Mouse (Mus musculus) hindbrain, embryonic 15.5 days (tissue): ENCODE data around the gene Onecut3. TPM values are rescaled to one million over a fixed set of nuclear protein-coding genes. Genes with fewer than 3 reads are reported as not detected.

Source experiments
- ATAC-seq: fragments of 200-750 bp; cut with Nextera tagmentation; 2 replicates; pipeline ENCODE4 v1.8.0; 2017; ENCODE audit warnings: low read depth, moderate number of reproducible peaks, moderate TSS enrichment; ENCODE audit not compliant: low FRiP score
- H3K27ac ChIP-seq: fragments of 300-500 bp; sonication (generic); replicated peaks from 2 replicates; pipeline ENCODE4 v1.5.1; 2015; ENCODE audit warnings: mild to moderate bottlenecking, inconsistent platforms
- H3K27me3 ChIP-seq: fragments of 300-500 bp; sonication (generic); 2 replicates; pipeline ENCODE4 v1.6.1; 2015; ENCODE audit warnings: control low read depth, inconsistent platforms
- H3K36me3 ChIP-seq: fragments of 300-500 bp; sonication (generic); 2 replicates; pipeline ENCODE4 v1.6.1; 2015; ENCODE audit warnings: control low read depth, inconsistent platforms
- H3K4me1 ChIP-seq: fragments of 300-500 bp; sonication (generic); replicated peaks from 2 replicates; pipeline ENCODE4 v1.6.1; 2015; ENCODE audit warnings: control low read depth, inconsistent platforms
- H3K4me2 ChIP-seq: fragments of 300-500 bp; sonication (generic); 2 replicates; pipeline ENCODE4 v1.6.1; 2015; ENCODE audit warnings: moderate library complexity, mild to moderate bottlenecking, inconsistent platforms
- H3K4me3 ChIP-seq: fragments of 300-500 bp; sonication (generic); 2 replicates; pipeline ENCODE4 v1.5.1; 2015; ENCODE audit warnings: mild to moderate bottlenecking, inconsistent platforms
- H3K9ac ChIP-seq: fragments of 300-500 bp; sonication (generic); 2 replicates; pipeline ENCODE4 v1.6.1; 2015; ENCODE audit warnings: inconsistent platforms
- H3K9me3 ChIP-seq: fragments of 300-500 bp; sonication (generic); 2 replicates; pipeline ENCODE4 v1.6.1; 2016; ENCODE audit warnings: control low read depth, inconsistent platforms
- WGBS: fragments of 180-500 bp; shearing (Covaris S2); methylation state at CpG from one replicate; pipeline ENCODE4 v1.1.7; 2015; 5-methylcytosine and 5-hydroxymethylcytosine counted together
- polyA plus RNA-seq: library from polyadenylated mRNA; unstranded; fragments of >200 nt; fragmentation: Nextera tagmentation; extraction: Ambion mirVana; gene quantifications from 2 replicates; pipeline ENCODE4 v1.2.1, GENCODE M21; 2015

Gene Onecut3
- 1.6 and 1.7 TPM in 2 replicates for polyA plus RNA-seq

GRCm38 (mm10) chr10:80494732-80495131 lies at the start of gene Onecut3:
TSS of gene Onecut3 (plus strand) at chr10:80494835.
- peak; percentile 46; the same call in 1 of the 2 replicates for ATAC-seq
- under 1% methylated on average over 35 of the region's 42 CpGs for WGBS

DNA sequence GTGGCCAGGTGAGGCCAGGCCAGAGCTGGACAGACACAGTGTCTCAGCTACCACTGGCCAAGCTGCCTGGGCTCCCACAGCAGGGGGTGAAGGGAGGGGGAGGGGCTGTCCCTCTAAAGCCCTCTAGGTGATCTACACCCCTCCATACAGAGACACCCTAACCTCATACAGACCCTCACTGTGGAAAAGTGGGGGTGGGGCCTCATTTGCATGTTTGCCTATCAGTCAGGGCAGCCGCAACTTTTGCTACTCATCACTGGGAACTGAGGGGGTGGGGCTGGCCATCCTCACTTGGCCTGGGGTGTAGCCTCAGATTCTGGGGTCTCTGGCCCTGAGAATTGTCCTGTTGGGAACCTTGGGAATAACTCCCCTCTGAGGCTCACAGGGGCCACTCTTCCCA lies 49.6 kb upstream of the Onecut3 start:
- H3K4me2 ChIP-seq, result no peak overlapping the region
- ATAC-seq, result no peak
- H3K4me1 ChIP-seq, result peaks cover 4% of the 10 kb centered on the region; the same call in 1 of the 2 replicates
- WGBS, result 71% methylated on average over 1 of the region's 1 CpGs
- no peak overlapping the region for H3K4me3 ChIP-seq
- peaks cover 8% of the 10 kb centered on the region for H3K27me3 ChIP-seq
- no peak overlapping the region for H3K9ac ChIP-seq
- H3K27ac ChIP-seq, result no peak overlapping the region
- H3K9me3 ChIP-seq, result no peaks in the 10 kb centered on the region
- no peaks in the 10 kb centered on the region for H3K36me3 ChIP-seq

More at GRCm38 (mm10) chr10:80494732-80495131, at the start of gene Onecut3:
- Histone ChIP-seq H3K4me3 (peak within 1 kb of the TSS; percentile 43), H3K9ac (peak within 1 kb of the TSS; percentile 35), H3K4me2 (peak within 1 kb of the TSS; percentile 75), H3K36me3 (no peaks in the 10 kb centered on the region), H3K27me3 (peaks cover 92% of the 10 kb centered on the region), H3K4me1 (peaks cover 35% of the 10 kb centered on the region), H3K27ac (0 out of 2 replicates have a peak within 1 kb of the TSS, but pooled peaks have one; percentile 23), H3K9me3 (no peaks in the 10 kb centered on the region)

DNA sequence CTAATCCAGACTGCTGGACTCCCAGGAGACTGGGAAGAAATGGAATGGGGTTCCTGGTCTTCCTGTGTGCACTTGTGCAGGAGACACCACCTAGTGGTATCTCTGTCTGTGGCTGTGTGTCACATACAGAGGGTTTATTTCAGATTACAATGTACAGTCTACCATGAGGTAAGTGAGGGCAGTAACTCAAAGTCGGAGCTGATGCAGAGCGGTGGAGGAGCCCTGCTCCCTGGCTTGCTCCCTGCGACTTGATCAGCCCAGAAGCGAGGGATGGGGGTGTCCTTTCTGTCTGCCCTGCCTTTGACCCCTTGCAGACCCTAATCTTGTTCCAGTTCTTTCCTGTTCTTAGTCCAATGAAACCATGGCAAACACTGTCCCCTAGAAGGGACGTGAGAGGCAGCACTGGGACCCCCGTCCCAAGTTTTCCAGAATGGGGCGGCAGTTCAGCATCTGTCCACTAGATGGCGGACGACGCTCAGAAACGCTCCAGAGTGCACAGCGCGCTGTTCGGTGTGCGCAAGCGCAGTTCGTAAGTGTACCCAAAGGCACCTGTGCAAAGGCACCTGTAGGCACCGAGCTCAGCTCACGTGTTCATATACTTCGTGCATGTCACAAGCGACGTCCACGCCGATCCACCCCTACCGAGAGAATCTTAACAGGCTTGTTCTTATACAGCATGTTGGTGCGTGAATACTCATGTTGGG lies 48.6 kb upstream of the Onecut3 start:
- 6% methylated on average over 26 of the region's 26 CpGs for WGBS
- peak overlapping the region; percentile 22 for H3K4me3 ChIP-seq

GRCm38 (mm10) chr10:80450599-80450998 lies 44.0 kb upstream of the Onecut3 start:
- Histone ChIP-seq H3K9ac (no peak overlapping the region), H3K9me3 (no peaks in the 10 kb centered on the region), H3K27ac (no peak overlapping the region), H3K36me3 (no peaks in the 10 kb centered on the region), H3K4me3 (no peak overlapping the region), H3K27me3 (peaks cover 3% of the 10 kb centered on the region), H3K4me2 (no peak overlapping the region), H3K4me1 (peaks cover 4% of the 10 kb centered on the region; the same call in 1 of the 2 replicates)
- 9% methylated on average over 6 of the region's 6 CpGs for WGBS
- no peak for ATAC-seq

More for the DNA sequence above, 48.6 kb upstream of the Onecut3 start:
- Histone ChIP-seq H3K4me2 (peak overlapping the region; percentile 50), H3K9me3 (no peaks in the 10 kb centered on the region), H3K27ac (no peak overlapping the region), H3K27me3 (peaks cover 8% of the 10 kb centered on the region), H3K4me1 (peaks cover 4% of the 10 kb centered on the region; the same call in 1 of the 2 replicates), H3K9ac (no peak overlapping the region), H3K36me3 (no peaks in the 10 kb centered on the region)
- peak; percentile 86 for ATAC-seq

DNA sequence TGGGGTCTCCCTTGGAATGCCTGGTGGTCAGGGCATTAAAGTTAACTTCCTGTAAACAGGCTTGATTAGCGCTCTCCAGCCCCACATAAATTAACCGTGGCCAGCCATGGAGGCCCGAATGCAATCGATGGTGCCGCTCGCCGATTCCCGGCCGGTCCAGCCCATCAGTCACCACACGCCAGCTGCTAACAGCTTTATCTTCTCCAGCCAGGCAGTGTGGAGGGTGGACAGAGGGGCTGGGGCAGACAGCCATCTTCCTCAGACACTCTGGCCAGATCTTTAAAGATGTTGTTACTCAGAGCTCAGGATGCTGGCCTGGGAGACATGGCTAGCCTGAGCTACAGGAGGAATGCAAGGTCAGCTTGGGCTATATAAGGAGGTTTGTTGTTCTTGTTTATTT lies 41.0 kb upstream of the Onecut3 start:
- H3K9me3 ChIP-seq, result no peaks in the 10 kb centered on the region
- no peak overlapping the region for H3K27ac ChIP-seq
- no peaks in the 10 kb centered on the region for H3K36me3 ChIP-seq
- no peak for ATAC-seq
- no peak overlapping the region for H3K4me3 ChIP-seq
- H3K9ac ChIP-seq, result no peak overlapping the region
- no peak overlapping the region for H3K4me2 ChIP-seq
- 55% methylated on average over 10 of the region's 10 CpGs for WGBS
- no peaks in the 10 kb centered on the region for H3K27me3 ChIP-seq
- no peaks in the 10 kb centered on the region for H3K4me1 ChIP-seq

DNA sequence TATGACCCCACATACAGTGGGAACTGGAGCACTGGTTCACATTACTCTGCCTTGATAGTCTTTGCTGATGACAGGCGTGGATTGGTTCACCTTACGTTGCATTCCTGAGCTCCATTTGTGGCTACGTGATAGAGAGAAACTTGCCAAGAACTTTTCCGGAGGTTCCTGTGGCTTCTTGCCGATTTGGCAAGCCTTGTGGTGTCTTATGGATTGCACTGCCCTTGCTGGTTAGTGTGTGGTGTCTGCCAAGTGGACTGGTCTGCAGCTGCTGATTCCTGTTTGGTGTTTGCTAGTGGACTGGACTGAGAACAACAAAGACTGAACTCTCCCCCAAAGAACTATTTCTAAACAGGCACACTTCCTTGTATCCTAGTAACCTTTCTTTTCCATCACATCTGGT lies 39.9 kb upstream of the Onecut3 start:
- no peak overlapping the region for H3K9ac ChIP-seq
- H3K9me3 ChIP-seq, result no peaks in the 10 kb centered on the region
- H3K4me2 ChIP-seq, result no peak overlapping the region
- 84% methylated on average over 5 of the region's 5 CpGs for WGBS
- no peaks in the 10 kb centered on the region for H3K36me3 ChIP-seq
- no peaks in the 10 kb centered on the region for H3K4me1 ChIP-seq
- H3K27ac ChIP-seq, result no peak overlapping the region
- no peak overlapping the region for H3K4me3 ChIP-seq
- no peak for ATAC-seq
- H3K27me3 ChIP-seq, result no peaks in the 10 kb centered on the region

GRCm38 (mm10) chr10:80455697-80456096 lies 38.9 kb upstream of the Onecut3 start:
- Histone ChIP-seq H3K9ac (no peak overlapping the region), H3K9me3 (no peaks in the 10 kb centered on the region), H3K4me1 (no peaks in the 10 kb centered on the region), H3K27ac (no peak overlapping the region), H3K4me3 (no peak overlapping the region), H3K27me3 (no peaks in the 10 kb centered on the region), H3K4me2 (no peak overlapping the region), H3K36me3 (no peaks in the 10 kb centered on the region)
- 87% methylated on average over 5 of the region's 5 CpGs for WGBS
- ATAC-seq, result no peak

- ATAC-seq, result no peak
- H3K4me2 ChIP-seq, result no peak overlapping the region
- no peak overlapping the region for H3K9ac ChIP-seq
- H3K9me3 ChIP-seq, result no peaks in the 10 kb centered on the region
- no peak overlapping the region for H3K27ac ChIP-seq
- H3K36me3 ChIP-seq, result no peaks in the 10 kb centered on the region
- WGBS, result 80% methylated on average over 10 of the region's 10 CpGs
- no peaks in the 10 kb centered on the region for H3K27me3 ChIP-seq
- no peaks in the 10 kb centered on the region for H3K4me1 ChIP-seq
- no peak overlapping the region for H3K4me3 ChIP-seq
These were observed 35.4 kb upstream of the Onecut3 start for GRCm38 (mm10) chr10:80459236-80459635.

DNA sequence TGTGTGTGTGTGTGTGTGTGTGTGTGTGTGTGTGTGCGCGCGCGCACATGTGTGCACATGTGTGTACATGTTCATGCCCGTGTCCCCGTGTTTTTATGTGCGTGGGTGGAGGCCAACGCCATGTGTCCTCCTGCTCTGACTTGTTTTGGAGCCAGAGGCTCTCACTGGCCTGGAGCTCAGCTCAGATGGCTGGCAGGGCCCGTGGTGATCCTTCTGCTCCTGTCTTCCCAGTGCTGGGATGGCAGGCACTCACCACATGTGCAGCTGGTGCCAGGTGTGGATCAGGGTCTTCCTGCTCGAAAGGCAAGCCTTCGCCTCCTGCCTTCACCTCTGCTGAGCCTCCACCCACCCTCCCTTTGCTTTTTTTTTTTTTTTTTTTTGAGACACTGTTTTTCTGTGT lies 35.0 kb upstream of the Onecut3 start:
- no peaks in the 10 kb centered on the region for H3K9me3 ChIP-seq
- H3K4me1 ChIP-seq, result 0 out of 2 replicates have a peak, but pooled peaks cover 3% of the 10 kb centered on the region
- H3K4me3 ChIP-seq, result no peak overlapping the region
- H3K9ac ChIP-seq, result no peak overlapping the region
- 90% methylated on average over 11 of the region's 11 CpGs for WGBS
- H3K27me3 ChIP-seq, result no peaks in the 10 kb centered on the region
- H3K27ac ChIP-seq, result no peak overlapping the region
- no peak overlapping the region for H3K4me2 ChIP-seq
- no peak for ATAC-seq
- no peaks in the 10 kb centered on the region for H3K36me3 ChIP-seq

DNA sequence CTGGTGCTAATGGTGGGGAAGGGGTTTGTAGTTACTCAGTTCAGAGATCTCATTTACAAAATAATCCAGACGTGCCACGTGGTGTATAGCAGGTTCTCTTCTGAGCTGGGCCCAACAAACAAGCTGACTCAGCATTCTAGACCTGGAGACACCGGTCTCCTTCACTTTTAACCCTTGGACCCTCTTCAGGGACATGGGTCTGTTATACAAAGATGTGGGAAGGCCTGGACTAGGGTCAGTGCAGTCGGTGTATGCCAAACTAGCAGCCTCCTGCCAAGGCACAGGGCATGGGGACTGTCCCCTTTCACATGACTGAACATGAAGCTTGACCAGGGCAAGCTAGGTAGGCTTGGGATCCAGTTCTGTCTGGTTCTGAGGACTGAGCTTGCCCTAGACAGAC lies 34.3 kb upstream of the Onecut3 start:
- H3K9ac ChIP-seq, result no peak overlapping the region
- H3K27me3 ChIP-seq, result no peaks in the 10 kb centered on the region
- no peaks in the 10 kb centered on the region for H3K36me3 ChIP-seq
- H3K4me3 ChIP-seq, result no peak overlapping the region
- H3K4me2 ChIP-seq, result no peak overlapping the region
- no peaks in the 10 kb centered on the region for H3K9me3 ChIP-seq
- ATAC-seq, result no peak
- 68% methylated on average over 4 of the region's 4 CpGs for WGBS
- H3K27ac ChIP-seq, result no peak overlapping the region
- H3K4me1 ChIP-seq, result 0 out of 2 replicates have a peak, but pooled peaks cover 5% of the 10 kb centered on the region

DNA sequence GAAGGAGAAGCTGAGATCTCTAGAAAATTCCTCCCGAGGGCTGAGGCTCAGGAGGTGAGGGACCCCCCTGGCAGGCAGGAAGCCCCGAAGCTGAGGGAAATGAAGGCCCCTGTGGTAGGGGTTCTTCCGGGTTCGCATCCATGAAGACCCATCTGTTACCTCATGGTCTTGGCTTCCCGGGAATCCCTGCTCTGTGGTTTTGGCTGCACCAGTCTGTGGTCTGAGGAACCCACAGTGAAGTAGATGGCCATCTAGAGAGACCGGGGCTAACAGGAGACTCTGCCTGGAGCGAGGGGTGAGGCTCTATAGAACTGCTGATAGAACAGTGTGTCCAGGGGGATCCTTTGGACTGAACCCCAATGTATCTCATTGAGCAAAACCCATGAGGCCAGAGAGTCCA lies 33.3 kb upstream of the Onecut3 start:
- Histone ChIP-seq H3K9ac (no peak overlapping the region), H3K27ac (no peak overlapping the region), H3K4me3 (no peak overlapping the region), H3K36me3 (no peaks in the 10 kb centered on the region), H3K4me1 (0 out of 2 replicates have a peak, but pooled peaks cover 5% of the 10 kb centered on the region), H3K9me3 (no peaks in the 10 kb centered on the region), H3K4me2 (no peak overlapping the region), H3K27me3 (no peaks in the 10 kb centered on the region)
- no peak for ATAC-seq
- WGBS, result 79% methylated on average over 7 of the region's 7 CpGs

DNA sequence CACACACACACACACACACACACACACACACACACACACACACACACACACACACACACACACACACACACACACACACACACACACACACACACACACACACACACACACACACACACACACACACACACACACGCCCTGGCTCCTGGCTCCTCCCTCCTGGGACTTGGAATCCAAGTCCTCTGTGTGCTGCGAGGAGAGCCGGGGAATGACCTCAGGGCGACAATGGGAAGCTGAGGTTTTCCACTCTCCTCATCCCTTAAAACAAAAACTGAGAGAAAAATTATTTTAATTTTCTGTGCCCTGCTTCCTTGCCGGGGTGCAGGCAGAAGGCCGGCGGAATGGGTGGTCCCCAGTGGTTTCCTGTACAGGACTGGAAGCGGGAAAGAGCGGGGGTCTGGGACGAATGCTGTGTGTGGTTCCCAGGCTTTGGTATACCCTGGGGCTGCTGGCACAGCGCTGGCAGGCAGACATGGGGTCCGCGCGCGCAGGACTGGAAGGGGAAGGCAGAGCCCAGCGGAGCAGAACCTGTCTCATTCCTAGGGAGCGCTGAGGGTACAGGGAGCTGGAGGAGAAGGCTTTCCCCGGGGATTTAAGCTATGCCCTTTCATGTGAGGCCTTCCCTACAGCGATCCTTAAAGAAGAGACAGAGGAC lies 30.1 kb upstream of the Onecut3 start:
- Histone ChIP-seq H3K27me3 (no peaks in the 10 kb centered on the region), H3K9ac (no peak overlapping the region), H3K9me3 (no peaks in the 10 kb centered on the region)

More for the DNA sequence above, 30.1 kb upstream of the Onecut3 start:
- H3K4me2 ChIP-seq, result peak overlapping the region; percentile 30
- H3K36me3 ChIP-seq, result no peaks in the 10 kb centered on the region
- 4% methylated on average over 19 of the region's 19 CpGs for WGBS
- no peak overlapping the region for H3K4me3 ChIP-seq
- no peak overlapping the region for H3K27ac ChIP-seq
- H3K4me1 ChIP-seq, result 0 out of 2 replicates have a peak, but pooled peaks cover 5% of the 10 kb centered on the region
- ATAC-seq, result 0 out of 2 replicates have a peak, but pooled peaks have one; percentile 45
